Mouse (Mus musculus): ENCODE measurements around the gene Ric1. TPM values are rescaled to one million over a fixed set of nuclear protein-coding genes. Genes with fewer than 3 reads are reported as not detected.
"Not testable (repeated sequence)": the region's sequence is repeated elsewhere in the genome, so short reads cannot be mapped to it uniquely, and the experiment has no call there.

The Ric1 gene
- polyA plus RNA-seq, 1 experiment from 2014 or later: 31.4 TPM

DNA sequence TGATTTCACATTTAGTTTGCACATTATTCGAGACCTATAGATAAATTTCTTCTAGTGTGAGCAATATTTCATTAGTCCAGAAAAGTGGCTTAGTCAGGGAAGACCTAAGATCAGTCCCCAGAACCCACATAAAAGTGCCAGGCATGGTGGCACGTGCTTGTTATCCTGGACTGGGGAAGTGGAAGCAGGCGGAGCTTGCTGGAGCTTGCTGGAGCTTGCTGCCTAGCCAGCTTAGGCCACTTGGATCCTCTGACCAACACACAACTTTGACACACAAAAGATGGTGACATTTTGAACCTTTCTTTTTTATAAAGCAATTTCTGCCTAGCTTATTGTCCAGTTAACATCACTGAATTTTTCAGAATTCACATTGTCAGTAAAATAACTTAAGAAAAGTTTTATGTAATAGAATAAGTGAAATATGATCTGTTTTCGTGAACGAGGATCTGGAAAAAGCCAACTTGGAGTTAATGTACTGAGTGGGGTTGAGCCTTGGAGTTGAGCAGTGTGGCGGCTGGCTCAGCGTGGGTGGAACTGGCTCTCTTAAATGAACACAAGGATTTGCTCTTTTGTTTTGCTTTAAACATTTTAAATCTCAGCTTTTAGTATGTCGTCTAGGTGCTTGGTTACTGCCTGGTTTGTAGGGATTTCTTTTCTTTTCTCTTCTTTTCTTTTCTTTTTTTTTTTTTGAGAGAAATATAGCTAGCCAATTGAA, 20.3 kb downstream of the Ric1 start:
- WGBS: 59% methylated on average over 8 of the region's 8 CpGs
- Histone ChIP-seq H3K4me2 (replicated peaks) (no peak overlapping the region), H3K27ac (no peak overlapping the region), H3K9me3 (no peaks in the 10 kb centered on the region), H3K4me1 (no peaks in the 10 kb centered on the region), H3K4me3 (no peak overlapping the region), H3K36me3 (0 out of 2 replicates have a peak, but pooled peaks cover 2% of the 10 kb centered on the region), H3K9ac (no peak overlapping the region), H3K27me3 (no peaks in the 10 kb centered on the region)
- ATAC-seq (ENCODE audit: insufficient number of reproducible peaks, insufficient read depth, low FRiP score, low TSS enrichment): no peak

DNA sequence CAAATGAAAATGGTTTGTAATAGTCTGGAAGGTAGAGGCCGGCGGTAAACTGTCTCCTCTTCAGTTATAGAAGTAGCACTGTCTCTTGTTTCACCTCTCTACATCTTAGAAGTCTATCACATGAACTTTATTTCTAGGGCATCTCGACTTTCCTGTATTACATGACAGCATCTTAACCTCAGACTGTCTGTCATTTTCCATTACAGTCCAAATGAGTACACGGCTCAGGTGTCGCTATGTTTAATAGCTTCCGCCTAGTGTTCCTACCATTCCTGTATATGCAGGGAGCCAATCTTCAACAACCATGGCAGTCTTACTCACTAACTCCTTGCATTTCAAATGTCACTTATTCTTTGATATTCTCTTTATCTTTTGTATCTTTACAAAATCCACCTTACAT, 21.9 kb downstream of the Ric1 start:
- ATAC-seq (ENCODE audit: insufficient number of reproducible peaks, insufficient read depth, low FRiP score, low TSS enrichment): no peak
- Histone ChIP-seq H3K4me3 (no peak overlapping the region), H3K27me3 (no peaks in the 10 kb centered on the region), H3K27ac (no peak overlapping the region), H3K36me3 (no peaks in the 10 kb centered on the region), H3K4me1 (no peaks in the 10 kb centered on the region), H3K9me3 (no peaks in the 10 kb centered on the region), H3K9ac (no peak overlapping the region), H3K4me2 (replicated peaks) (no peak overlapping the region)
- 85% methylated on average over 6 of the region's 6 CpGs for WGBS

DNA sequence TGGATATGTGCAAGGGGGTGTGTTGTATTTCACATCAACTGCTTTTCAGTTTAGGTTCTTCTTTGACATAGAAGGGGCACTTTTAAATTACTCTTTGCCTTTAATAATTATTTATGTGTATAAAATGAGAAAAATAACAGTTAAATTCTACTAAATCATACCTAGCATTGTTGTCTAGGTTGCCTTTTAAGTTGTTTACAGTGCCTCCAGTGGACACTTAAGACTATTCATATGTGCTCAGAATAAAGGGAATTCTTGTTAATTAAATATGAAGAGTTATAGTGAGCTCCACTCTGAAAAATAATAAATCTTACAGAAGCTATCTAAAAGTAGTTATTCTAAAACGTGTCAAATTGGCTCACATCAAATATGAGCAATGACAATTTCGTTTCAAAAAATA, 28.5 kb downstream of the Ric1 start:
- H3K4me1 ChIP-seq: no peaks in the 10 kb centered on the region
- H3K27ac ChIP-seq: no peak overlapping the region
- H3K36me3 ChIP-seq: no peaks in the 10 kb centered on the region
- no peaks in the 10 kb centered on the region for H3K9me3 ChIP-seq
- no peaks in the 10 kb centered on the region for H3K27me3 ChIP-seq
- no peak overlapping the region for H3K9ac ChIP-seq
- ATAC-seq (ENCODE audit: insufficient number of reproducible peaks, insufficient read depth, low FRiP score, low TSS enrichment): no peak
- WGBS: 90% methylated on average over 2 of the region's 2 CpGs
- H3K4me3 ChIP-seq: no peak overlapping the region
- no peak overlapping the region for H3K4me2 ChIP-seq (replicated peaks)

DNA sequence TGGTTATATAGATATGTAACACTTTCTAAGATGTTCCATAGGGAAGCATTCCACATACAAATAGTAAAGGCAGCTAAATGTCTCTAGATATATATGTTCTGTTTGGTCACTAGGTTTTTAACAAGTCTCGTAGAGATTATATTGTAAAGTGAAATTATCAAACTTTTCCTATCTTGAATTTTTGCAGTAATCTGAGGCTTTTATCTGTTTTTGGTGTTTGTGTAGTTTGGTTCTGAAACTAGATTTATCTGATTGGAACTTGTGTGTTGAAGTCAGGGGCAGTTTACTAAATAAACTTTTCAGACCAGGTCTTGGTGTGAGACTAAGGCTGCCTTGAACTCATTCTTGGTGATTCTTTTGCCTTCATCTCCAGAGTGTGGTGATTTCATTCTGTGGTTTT, 29.0 kb downstream of the Ric1 start:
- Histone ChIP-seq H3K36me3 (no peaks in the 10 kb centered on the region), H3K4me3 (no peak overlapping the region), H3K4me2 (replicated peaks) (no peak overlapping the region), H3K27ac (no peak overlapping the region), H3K4me1 (no peaks in the 10 kb centered on the region), H3K27me3 (no peaks in the 10 kb centered on the region), H3K9ac (no peak overlapping the region), H3K9me3 (no peaks in the 10 kb centered on the region)
- 89% methylated on average over 1 of the region's 1 CpGs for WGBS
- ATAC-seq (ENCODE audit: insufficient number of reproducible peaks, insufficient read depth, low FRiP score, low TSS enrichment): no peak

DNA sequence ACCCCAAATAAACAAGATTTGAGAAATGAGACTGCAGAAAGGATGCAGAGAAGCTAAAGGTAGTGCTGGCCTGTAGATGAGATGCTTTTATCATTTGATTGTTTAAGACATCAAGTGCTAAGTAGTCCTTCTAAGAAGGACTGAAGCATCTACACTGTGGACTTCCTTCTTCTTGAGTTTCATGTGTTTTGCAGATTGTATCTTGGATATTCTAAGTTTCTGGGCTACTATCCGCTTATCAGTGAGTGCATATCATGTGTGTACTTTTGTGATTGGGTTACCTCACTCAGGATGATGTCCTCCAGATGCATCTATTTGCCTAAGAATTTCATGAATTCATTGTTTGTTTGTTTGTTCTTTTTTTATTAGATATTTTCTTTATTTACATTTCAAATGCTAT, 29.9 kb downstream of the Ric1 start:
- 97% methylated on average over 1 of the region's 1 CpGs for WGBS

DNA sequence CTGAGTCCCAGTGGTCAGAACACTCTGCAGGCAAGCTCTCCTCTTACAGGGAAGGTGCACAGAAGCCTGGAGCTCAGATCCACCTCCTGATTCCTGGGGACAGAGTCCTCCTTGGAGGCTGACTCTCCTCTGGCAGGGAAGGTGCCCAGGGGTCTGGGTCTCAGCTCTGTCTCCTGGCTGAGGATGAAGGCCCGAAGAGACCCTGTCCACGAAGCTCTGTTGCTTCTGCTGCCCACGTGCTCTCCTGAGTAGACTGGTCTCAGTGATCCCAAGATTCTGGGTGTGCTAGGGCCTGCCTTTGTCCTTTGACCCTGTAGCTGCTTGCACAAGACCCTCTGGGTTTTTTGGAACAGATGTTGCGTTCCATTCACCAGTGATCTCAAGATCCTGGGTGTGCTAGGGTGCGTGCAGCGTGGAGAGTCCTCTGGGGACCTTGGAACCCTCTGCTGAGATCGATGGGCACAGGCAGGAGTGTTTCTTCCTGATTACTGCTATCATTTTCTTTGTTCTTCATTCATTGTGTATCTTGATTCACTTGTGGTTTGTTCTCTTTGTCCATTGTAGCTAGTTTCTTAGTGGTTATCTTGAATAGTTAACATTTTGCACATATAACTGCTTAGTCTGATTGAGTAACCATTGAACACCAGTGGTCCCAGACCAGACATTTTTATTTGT, 35.2 kb downstream of the Ric1 start:
- not testable (repeated sequence) for H3K9ac ChIP-seq; ATAC-seq (ENCODE audit: insufficient number of reproducible peaks, insufficient read depth, low FRiP score, low TSS enrichment); H3K4me1 ChIP-seq; H3K27me3 ChIP-seq; H3K27ac ChIP-seq; H3K4me2 ChIP-seq (replicated peaks); H3K36me3 ChIP-seq; H3K9me3 ChIP-seq; H3K4me3 ChIP-seq
- 90% methylated on average over 7 of the region's 7 CpGs for WGBS

More for the DNA sequence above, 29.9 kb downstream of the Ric1 start:
- H3K36me3 ChIP-seq; H3K27me3 ChIP-seq; H3K4me1 ChIP-seq; H3K4me2 ChIP-seq (replicated peaks); H3K27ac ChIP-seq; H3K4me3 ChIP-seq; H3K9ac ChIP-seq; ATAC-seq (ENCODE audit: insufficient number of reproducible peaks, insufficient read depth, low FRiP score, low TSS enrichment); H3K9me3 ChIP-seq: not testable (repeated sequence)

DNA sequence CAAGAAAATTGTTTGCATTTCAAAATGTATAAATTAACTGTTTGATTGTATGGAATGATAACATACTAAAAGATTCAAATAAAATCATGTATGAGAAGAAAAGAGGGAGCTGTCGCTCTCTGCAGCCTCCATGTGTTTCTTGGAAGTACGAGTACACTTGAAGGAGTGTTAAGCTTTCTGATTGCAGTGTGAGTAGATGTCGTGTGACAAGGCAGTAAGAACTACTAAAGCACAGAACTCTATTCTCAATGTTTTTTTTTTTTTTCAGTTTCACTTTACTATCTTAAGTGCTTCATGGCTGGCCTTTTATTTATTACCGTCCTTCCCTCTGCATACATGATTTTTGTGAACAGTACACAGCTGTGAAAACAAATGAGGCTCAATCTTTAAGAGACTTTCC, 40.1 kb downstream of the Ric1 start:
- Histone ChIP-seq H3K27ac (no peak overlapping the region), H3K36me3 (peaks cover 6% of the 10 kb centered on the region; the same call in 1 of the 2 replicates), H3K27me3 (no peaks in the 10 kb centered on the region), H3K9me3 (no peaks in the 10 kb centered on the region), H3K4me1 (no peaks in the 10 kb centered on the region), H3K9ac (no peak overlapping the region), H3K4me3 (no peak overlapping the region), H3K4me2 (replicated peaks) (no peak overlapping the region)
- 80% methylated on average over 4 of the region's 4 CpGs for WGBS
- ATAC-seq (ENCODE audit: insufficient number of reproducible peaks, insufficient read depth, low FRiP score, low TSS enrichment): no peak

DNA sequence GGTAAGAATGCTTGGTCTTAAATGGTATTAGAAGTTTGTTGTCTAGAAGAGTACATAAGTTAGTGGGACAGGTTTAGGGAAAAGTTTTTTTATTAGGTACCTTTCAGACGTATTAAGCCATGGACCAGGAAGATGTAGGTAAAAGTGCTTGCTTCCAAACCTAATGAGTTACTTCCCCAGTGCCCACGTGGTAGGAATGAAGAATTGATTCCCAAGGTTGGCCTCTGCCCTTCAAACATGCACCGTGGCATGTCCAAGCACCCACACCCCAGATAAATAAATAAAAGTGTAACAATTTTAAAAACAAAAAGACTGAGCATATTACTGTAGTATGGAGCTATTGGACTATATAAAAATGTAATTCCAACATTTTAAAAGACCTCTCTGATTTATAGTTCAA, 40.5 kb downstream of the Ric1 start:
- Histone ChIP-seq H3K36me3 (peaks cover 6% of the 10 kb centered on the region; the same call in 1 of the 2 replicates), H3K9me3 (no peaks in the 10 kb centered on the region), H3K4me3 (no peak overlapping the region), H3K4me1 (no peaks in the 10 kb centered on the region), H3K27ac (no peak overlapping the region), H3K9ac (no peak overlapping the region), H3K4me2 (replicated peaks) (no peak overlapping the region), H3K27me3 (no peaks in the 10 kb centered on the region)
- ATAC-seq (ENCODE audit: insufficient number of reproducible peaks, insufficient read depth, low FRiP score, low TSS enrichment): no peak
- WGBS: 61% methylated on average over 3 of the region's 3 CpGs

DNA sequence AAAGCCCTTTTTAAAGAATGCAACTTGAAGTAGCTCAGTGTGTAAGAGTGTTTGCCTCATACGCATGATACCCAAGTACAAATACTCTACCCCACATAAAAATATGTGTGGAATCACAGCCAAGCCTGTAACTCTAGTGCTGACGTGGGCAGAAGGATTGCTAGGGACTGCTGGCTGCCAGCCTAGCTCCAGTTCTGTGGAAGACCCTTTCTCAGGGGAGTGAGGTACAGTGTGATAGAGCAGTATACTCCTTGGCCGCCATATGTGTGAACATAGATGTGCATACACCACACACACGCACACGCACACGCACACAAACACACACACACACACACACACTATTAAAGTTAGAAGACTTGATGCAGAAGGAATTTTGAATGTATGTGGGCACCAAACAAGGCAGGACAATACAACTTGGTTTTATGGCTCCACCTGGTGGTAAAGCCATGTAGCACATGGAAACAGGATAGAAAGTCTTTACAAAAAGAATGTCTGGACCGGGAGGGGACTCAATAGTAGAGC, 41.2 kb downstream of the Ric1 start:
- Histone ChIP-seq H3K9ac (no peak overlapping the region), H3K9me3 (no peaks in the 10 kb centered on the region), H3K27me3 (no peaks in the 10 kb centered on the region), H3K27ac (no peak overlapping the region), H3K4me1 (no peaks in the 10 kb centered on the region), H3K4me2 (replicated peaks) (no peak overlapping the region), H3K4me3 (no peak overlapping the region), H3K36me3 (peaks cover 12% of the 10 kb centered on the region)
- 61% methylated on average over 7 of the region's 7 CpGs for WGBS
- ATAC-seq (ENCODE audit: insufficient number of reproducible peaks, insufficient read depth, low FRiP score, low TSS enrichment): no peak

DNA sequence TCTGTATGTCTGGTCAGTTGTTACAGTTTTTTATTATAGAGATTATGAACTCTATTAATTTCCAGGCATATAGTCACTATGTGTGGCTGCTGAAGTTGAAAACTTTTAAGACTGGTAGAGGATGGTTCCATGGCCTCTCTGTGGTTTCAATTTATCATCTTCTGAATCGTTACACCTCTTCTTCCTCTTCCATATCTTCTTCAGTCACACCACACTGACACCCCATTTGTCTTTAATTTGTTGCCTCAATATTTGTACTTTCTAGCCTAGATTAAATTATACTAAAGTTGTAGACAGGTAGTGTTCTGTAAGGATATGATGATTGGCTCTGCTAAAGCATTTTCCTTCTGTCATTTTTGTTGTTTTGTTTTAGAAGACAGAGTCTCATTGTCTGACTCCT, 44.4 kb downstream of the Ric1 start:
- H3K4me2 ChIP-seq (replicated peaks): no peak overlapping the region
- no peak overlapping the region for H3K9ac ChIP-seq
- no peak for ATAC-seq (ENCODE audit: insufficient number of reproducible peaks, insufficient read depth, low FRiP score, low TSS enrichment)
- H3K27me3 ChIP-seq: no peaks in the 10 kb centered on the region
- peaks cover 25% of the 10 kb centered on the region for H3K36me3 ChIP-seq
- H3K4me1 ChIP-seq: no peaks in the 10 kb centered on the region
- no peak overlapping the region for H3K27ac ChIP-seq
- no peak overlapping the region for H3K4me3 ChIP-seq
- 98% methylated on average over 1 of the region's 1 CpGs for WGBS
- H3K9me3 ChIP-seq: no peaks in the 10 kb centered on the region

DNA sequence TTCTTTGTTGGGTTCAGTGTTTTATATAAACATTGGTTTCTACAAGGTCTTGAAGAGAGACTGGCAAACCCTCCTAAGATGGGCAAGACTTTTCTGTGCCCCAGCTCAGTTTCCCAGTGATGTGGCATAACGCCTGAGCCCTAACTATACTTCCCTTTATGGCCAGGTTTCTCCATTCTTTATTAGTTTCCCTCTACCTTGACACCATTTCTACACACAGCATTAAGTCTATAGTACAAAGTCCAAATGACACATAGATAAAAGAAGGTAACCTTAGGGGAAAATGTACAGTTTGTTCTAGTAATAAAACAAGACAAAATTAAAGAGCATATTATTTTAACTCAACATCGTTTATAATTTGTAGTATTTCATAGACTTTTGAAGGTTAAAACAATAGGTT, 60.4 kb downstream of the Ric1 start:
- Histone ChIP-seq H3K4me1 (no peaks in the 10 kb centered on the region), H3K9ac (no peak overlapping the region), H3K4me3 (no peak overlapping the region), H3K4me2 (replicated peaks) (no peak overlapping the region), H3K27me3 (no peaks in the 10 kb centered on the region), H3K36me3 (peaks cover 48% of the 10 kb centered on the region), H3K27ac (no peak overlapping the region), H3K9me3 (no peaks in the 10 kb centered on the region)
- no peak for ATAC-seq (ENCODE audit: insufficient number of reproducible peaks, insufficient read depth, low FRiP score, low TSS enrichment)
- WGBS: 92% methylated on average over 2 of the region's 2 CpGs

DNA sequence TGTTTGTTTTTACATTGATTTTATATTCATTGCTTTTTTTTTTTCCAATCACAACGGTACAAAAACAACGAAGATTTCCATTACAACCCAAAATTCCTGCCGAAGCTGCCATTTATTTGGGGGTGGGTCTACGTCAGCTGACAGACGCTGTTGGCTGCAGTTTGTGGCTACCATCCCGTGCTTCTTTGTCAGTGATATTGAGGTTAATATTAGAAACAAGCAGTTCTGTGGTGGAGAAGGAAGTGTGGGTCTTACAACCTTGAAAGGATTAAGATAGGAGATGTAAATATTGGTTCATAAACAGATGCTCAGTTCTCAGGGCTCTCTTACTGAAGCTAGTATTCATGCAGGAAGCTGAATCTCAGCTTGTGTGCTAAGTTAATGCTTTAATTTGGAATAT, 61.7 kb downstream of the Ric1 start:
- Histone ChIP-seq H3K9me3 (no peaks in the 10 kb centered on the region), H3K27me3 (no peaks in the 10 kb centered on the region), H3K4me3 (no peak overlapping the region), H3K27ac (no peak overlapping the region), H3K9ac (no peak overlapping the region), H3K4me1 (no peaks in the 10 kb centered on the region), H3K36me3 (peaks cover 52% of the 10 kb centered on the region), H3K4me2 (replicated peaks) (no peak overlapping the region)
- ATAC-seq (ENCODE audit: insufficient number of reproducible peaks, insufficient read depth, low FRiP score, low TSS enrichment): no peak
- WGBS: 91% methylated on average over 6 of the region's 6 CpGs

Measured in embryonic facial prominence, embryonic 12.5 days (tissue).